Mouse (Mus musculus): ENCODE results near the gene Zan. TPM values are rescaled to one million over a fixed set of nuclear protein-coding genes. Genes with fewer than 3 reads are reported as not detected.

The Zan gene
- polyA plus RNA-seq, 1 experiment: 0.15 TPM

DNA sequence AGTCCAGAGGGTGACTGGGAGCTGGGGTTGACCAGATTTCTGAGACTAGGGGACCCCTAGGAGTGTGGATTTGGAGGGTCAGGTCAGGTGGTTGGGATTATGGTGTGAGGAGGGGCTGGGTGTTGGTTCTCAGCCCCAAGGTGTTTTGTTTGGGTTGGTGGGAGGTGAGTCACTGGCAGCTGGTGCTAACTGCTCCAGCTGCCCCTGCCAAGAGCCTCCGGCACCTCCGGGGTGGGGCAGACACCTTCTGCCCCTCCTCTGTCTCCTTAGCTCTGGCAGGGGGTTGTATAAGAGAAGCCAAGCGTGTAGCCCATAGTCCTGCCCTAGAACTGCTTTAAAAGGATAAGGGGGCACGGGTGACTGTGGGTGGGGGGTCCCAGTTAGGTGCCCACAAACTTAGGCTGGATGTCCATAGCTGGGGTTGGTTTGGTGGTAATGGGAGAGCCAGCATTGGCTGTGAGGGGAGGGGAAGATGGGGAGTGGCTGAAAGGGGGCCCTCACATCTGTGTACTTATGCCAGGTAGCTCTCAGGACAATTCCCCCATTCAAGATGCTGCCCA is 102.3 kb downstream of the Zan start:
- Histone ChIP-seq H3K27ac (ENCODE audit: insufficient read depth, low read length) (no peak overlapping the region), H3K4me1 (ENCODE audit: control insufficient read depth, insufficient read depth, low read length) (no peaks in the 10 kb centered on the region), H3K4me3 (ENCODE audit: insufficient read depth, low read length) (no peak overlapping the region)
- TF ChIP-seq CTCF (IDR thresholded peaks at IDR 0.05; ENCODE audit: extremely low read depth, insufficient read depth, low read length) (no peak), POLR2A (IDR thresholded peaks at IDR 0.05; ENCODE audit: extremely low read depth, insufficient read depth, low read length) (no peak)

DNA sequence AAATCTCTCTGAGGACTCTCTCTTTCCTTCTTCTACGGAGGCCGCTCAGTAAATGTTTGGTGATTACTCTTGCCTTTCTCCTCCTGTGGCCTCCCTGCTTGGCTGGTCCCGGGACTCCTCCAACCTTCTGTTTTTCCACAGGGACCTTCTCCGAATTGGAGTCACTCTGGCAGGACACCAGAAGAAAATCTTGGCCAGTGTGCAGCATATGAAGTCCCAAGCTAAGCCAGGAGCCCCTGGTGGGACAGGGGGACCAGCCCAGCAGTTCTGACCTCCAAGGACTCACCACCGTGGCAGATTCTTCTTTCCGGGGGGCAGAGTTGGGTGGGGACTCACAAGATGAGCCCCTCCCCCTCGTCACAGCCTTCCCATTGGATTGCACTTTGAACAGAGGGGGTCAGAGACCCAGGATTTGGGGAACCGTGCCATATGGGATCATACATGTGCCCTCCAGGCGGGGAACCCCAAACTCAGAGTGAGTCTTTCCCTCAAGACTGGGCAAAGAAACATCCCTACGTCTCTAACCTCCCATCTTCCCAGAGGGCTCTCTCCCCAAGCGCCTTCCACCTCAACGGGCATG is 103.4 kb downstream of the Zan start:
- H3K4me1 ChIP-seq (ENCODE audit: control insufficient read depth, insufficient read depth, low read length): no peaks in the 10 kb centered on the region
- no peak overlapping the region for H3K4me3 ChIP-seq (ENCODE audit: insufficient read depth, low read length)
- no peak for TF ChIP-seq POLR2A (IDR thresholded peaks at IDR 0.05; ENCODE audit: extremely low read depth, insufficient read depth, low read length)
- no peak for TF ChIP-seq CTCF (IDR thresholded peaks at IDR 0.05; ENCODE audit: extremely low read depth, insufficient read depth, low read length)
- H3K27ac ChIP-seq (ENCODE audit: insufficient read depth, low read length): no peak overlapping the region

DNA sequence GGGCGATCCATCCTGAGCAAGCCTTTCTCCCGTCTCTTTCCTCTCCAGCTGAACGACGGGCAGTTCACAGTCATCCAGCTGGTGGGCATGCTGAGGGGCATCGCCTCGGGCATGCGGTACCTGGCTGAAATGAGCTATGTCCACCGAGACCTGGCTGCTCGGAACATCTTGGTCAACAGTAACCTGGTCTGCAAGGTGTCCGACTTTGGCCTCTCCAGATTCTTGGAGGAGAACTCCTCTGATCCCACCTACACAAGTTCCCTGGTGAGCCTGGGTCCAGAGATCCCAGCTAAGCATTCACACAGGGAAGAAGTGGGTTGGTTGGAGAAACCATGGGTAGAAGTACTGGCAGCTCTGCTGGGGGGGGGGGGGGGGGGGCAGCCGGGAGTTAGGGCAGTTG is 107.2 kb downstream of the Zan start:
- Histone ChIP-seq H3K27ac (ENCODE audit: insufficient read depth, low read length) (no peak overlapping the region), H3K4me3 (ENCODE audit: insufficient read depth, low read length) (no peak overlapping the region), H3K4me1 (ENCODE audit: control insufficient read depth, insufficient read depth, low read length) (no peaks in the 10 kb centered on the region)
- TF ChIP-seq POLR2A (IDR thresholded peaks at IDR 0.05; ENCODE audit: extremely low read depth, insufficient read depth, low read length) (no peak), CTCF (IDR thresholded peaks at IDR 0.05; ENCODE audit: extremely low read depth, insufficient read depth, low read length) (no peak)

DNA sequence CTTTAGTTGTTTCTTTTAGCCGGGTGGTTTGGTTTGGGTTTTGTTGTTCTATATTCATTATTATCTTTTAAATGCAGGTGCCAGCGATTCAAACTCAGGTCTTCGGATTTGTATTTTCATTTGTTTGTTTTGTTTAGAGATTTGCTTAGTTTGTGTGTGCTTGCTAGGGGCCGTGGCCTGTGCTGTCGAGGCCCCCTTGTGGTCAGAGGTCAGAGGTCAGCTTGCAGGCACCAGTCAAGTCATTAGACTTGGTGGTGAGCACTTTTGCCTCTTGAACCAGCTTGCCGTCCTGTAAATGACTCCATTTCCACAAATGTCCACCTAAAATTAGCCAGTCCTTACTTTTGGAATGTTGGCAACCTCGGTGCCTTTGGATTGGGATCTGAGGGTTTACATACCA is 118.5 kb downstream of the Zan start:
- Histone ChIP-seq H3K4me1 (ENCODE audit: control insufficient read depth, insufficient read depth, low read length) (no peaks in the 10 kb centered on the region), H3K27ac (ENCODE audit: insufficient read depth, low read length) (no peak overlapping the region), H3K4me3 (ENCODE audit: insufficient read depth, low read length) (no peak overlapping the region)
- no peak for TF ChIP-seq CTCF (IDR thresholded peaks at IDR 0.05; ENCODE audit: extremely low read depth, insufficient read depth, low read length)
- TF ChIP-seq POLR2A (IDR thresholded peaks at IDR 0.05; ENCODE audit: extremely low read depth, insufficient read depth, low read length): no peak

DNA sequence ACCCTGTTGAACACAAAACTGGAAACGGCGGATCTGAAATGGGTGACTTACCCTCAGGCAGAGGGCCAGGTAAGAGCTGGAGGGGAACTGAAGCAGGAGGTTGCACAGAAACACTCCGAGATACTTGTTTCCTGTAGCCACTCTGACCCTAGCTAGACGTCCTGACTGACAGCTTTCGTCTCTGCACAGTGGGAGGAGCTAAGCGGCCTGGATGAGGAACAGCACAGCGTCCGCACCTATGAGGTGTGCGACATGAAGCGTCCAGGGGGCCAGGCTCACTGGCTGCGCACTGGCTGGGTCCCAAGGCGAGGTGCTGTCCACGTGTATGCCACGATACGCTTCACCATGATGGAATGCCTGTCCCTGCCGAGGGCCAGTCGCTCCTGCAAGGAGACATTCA is 122.8 kb downstream of the Zan start:
- Histone ChIP-seq H3K4me1 (ENCODE audit: control insufficient read depth, insufficient read depth, low read length) (no peaks in the 10 kb centered on the region), H3K4me3 (ENCODE audit: insufficient read depth, low read length) (no peak overlapping the region), H3K27ac (ENCODE audit: insufficient read depth, low read length) (no peak overlapping the region)
- TF ChIP-seq POLR2A (IDR thresholded peaks at IDR 0.05; ENCODE audit: extremely low read depth, insufficient read depth, low read length) (no peak), CTCF (IDR thresholded peaks at IDR 0.05; ENCODE audit: extremely low read depth, insufficient read depth, low read length) (no peak)

DNA sequence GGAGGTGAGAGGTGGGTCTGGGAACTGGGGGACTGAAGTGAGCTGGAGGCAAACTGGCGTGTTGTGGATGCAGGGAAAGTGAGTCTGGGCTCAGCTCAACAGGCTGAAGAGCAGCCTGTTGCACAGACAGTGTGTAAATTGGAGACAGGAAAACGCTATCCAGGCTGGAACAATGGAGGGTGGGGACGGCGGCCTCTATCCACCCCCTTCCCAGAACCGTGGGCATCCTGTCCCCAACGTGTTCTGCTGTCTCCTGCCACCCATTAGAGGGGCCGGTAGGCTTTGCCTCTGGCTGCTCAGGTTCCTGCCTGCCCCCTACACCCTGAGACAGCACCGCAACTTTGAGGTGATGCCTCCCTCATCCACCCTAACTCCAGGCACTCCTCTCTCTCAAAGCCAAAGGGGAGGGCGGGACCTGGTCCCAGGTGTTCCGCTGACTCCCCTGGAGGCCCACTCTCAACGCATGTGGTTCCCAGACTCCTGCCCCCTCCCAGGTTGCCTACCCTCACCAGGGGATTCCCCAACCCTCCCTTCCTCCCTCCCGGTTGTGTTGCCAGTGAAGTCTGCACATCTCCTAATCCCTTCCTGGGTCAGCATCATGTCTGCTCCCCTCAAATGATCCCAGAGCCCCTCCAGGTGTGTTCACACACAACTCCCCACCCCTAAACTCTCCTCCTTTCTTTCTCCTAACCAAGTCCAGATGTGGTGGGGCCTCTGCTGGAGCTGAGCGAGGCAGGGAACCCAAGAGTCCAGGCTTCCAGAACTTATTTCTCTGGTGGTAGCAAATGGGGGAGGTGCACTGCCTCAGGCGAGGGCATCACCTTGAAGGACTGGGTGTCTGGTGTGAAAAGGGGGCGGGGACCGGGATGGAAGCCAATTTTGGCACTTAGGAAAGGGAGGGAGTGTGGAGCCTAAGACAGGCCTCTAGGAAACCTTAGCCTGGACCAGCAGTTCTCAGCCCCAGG is 124.6 kb downstream of the Zan start:
- no peak for TF ChIP-seq CTCF (IDR thresholded peaks at IDR 0.05; ENCODE audit: extremely low read depth, insufficient read depth, low read length)
- TF ChIP-seq POLR2A (IDR thresholded peaks at IDR 0.05; ENCODE audit: extremely low read depth, insufficient read depth, low read length): no peak
- 0 out of 2 replicates have a peak overlapping the region, but pooled peaks have one; percentile 5 for H3K4me3 ChIP-seq (ENCODE audit: insufficient read depth, low read length)
- H3K4me1 ChIP-seq (ENCODE audit: control insufficient read depth, insufficient read depth, low read length): no peaks in the 10 kb centered on the region
- no peak overlapping the region for H3K27ac ChIP-seq (ENCODE audit: insufficient read depth, low read length)

DNA sequence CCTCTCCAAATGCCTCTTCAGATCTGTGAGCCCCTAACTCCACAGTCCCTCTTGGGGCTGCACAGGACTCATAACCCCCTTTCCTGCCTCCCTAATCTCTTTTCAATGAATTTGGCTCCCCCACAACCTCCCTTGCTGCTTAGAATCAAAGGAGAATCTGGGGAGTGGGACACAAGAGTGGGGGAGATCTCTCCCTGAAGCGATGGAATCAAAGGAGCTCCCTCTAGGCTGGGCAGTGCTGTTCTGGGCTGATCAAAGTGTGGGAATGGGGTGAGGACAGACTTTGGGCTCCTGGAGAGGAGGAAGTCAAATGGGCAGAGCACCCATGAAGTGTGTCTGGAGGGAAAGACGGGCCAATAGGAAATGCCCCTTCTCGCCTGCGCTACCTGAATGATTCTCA is 125.5 kb downstream of the Zan start:
- Histone ChIP-seq H3K4me3 (ENCODE audit: insufficient read depth, low read length) (0 out of 2 replicates have a peak overlapping the region, but pooled peaks have one; percentile 5), H3K4me1 (ENCODE audit: control insufficient read depth, insufficient read depth, low read length) (no peaks in the 10 kb centered on the region), H3K27ac (ENCODE audit: insufficient read depth, low read length) (no peak overlapping the region)
- TF ChIP-seq CTCF (IDR thresholded peaks at IDR 0.05; ENCODE audit: extremely low read depth, insufficient read depth, low read length): no peak
- no peak for TF ChIP-seq POLR2A (IDR thresholded peaks at IDR 0.05; ENCODE audit: extremely low read depth, insufficient read depth, low read length)

DNA sequence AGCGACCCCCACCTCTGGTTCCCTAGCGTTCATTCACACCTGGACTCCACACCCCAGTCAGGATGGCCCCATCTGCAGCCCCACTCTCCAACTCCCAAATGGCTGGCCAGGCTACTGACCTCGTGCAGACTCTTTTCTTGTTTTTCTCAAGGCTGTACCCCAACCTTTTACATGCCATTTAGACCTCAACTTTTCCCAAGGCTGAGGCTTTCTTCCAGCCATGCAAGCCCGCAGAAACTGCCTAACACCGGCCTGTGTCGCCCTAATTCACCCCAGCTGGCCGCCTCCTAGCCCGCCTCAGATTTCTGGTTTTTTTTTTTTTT is 125.8 kb downstream of the Zan start:
- H3K4me1 ChIP-seq (ENCODE audit: control insufficient read depth, insufficient read depth, low read length): no peaks in the 10 kb centered on the region
- TF ChIP-seq POLR2A (IDR thresholded peaks at IDR 0.05; ENCODE audit: extremely low read depth, insufficient read depth, low read length) (no peak), CTCF (IDR thresholded peaks at IDR 0.05; ENCODE audit: extremely low read depth, insufficient read depth, low read length) (no peak)
- H3K4me3 ChIP-seq (ENCODE audit: insufficient read depth, low read length): peak overlapping the region; percentile 27; the same call in 1 of the 2 replicates
- no peak overlapping the region for H3K27ac ChIP-seq (ENCODE audit: insufficient read depth, low read length)

DNA sequence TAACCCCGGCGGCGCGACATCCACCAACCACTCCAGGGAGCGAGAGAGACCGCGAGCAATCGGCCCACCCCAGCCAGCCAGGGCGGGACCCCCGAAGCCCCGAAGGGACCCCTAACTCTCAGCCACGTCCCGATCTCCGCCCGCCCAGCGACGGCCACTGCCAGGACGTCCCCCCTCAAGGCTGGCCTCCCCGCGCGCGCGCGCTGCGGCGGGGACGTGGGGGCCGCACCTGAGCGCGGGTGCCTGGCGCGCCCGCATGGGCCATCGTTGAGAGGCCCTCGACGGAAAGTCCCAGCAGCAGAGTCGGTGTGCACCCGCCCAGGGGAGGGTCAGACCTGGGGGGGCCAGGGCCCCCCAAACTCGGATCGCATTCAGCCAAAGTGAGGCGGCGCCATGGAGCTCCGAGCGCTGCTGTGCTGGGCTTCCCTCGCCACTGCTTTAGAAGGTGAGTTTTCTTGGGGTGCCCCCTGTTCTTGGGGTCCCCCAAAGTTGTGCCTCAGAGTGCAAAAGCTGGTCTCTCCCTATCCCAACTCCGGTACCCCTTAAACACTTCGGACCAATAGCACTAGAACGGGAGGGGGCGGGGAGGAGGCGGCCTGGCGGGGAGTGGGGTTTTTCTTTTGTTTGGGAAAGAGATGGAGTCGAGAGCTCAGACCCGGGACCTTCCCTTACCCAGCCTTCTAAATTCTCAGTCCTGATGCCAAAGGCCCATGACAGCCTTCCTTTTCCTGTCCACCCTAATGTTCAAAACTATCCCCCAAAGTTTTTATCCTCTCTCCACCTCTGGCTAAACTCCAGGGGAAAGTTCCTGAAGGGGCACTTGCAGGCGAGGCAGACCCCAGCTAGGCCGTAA is 126.4 kb downstream of the Zan start:
- Histone ChIP-seq H3K27ac (ENCODE audit: insufficient read depth, low read length) (peak overlapping the region; percentile 28), H3K4me1 (ENCODE audit: control insufficient read depth, insufficient read depth, low read length) (no peaks in the 10 kb centered on the region), H3K4me3 (ENCODE audit: insufficient read depth, low read length) (peak overlapping the region; percentile 27)
- no peak for TF ChIP-seq CTCF (IDR thresholded peaks at IDR 0.05; ENCODE audit: extremely low read depth, insufficient read depth, low read length)
- TF ChIP-seq POLR2A (IDR thresholded peaks at IDR 0.05; ENCODE audit: extremely low read depth, insufficient read depth, low read length): no peak

Data from cortical plate, adult 2 months (tissue).